ENCODE assay signal across 12 mouse cellular contexts in genomic region chr6:122659567-122659966, GRCm38 (mm10). TPM values are rescaled to one million over a fixed set of nuclear protein-coding genes. Genes with fewer than 3 reads are reported as not detected.
A peak's percentile ranks its signal among the peaks of the same experiment; 100 is the strongest.
DNase-seq lines count a peak whose midpoint lies in the region; ATAC-seq lines count a peak whose summit lies in the region.
"Had no signal": no experiment of that assay in that cellular context is flagged by ENCODE, and none has a peak within 500 bp of the region (broad histone marks: within the 10 kb centered on the region; RNA-seq: fewer than 3 reads in every experiment).

No protein-coding gene starts in this region.

- H3K4me3 ChIP-seq in heart, embryonic 10.5 days, result no peak overlapping the region
- no peak overlapping the region for H3K4me3 ChIP-seq in embryonic facial prominence, embryonic 11.5 days (ENCODE audit: low read depth, low read length)
- no peak overlapping the region for H3K4me3 ChIP-seq in forebrain, embryonic 16.5 days (replicated peaks; ENCODE audit: low read length)

- intact Hi-C loops in heart, postnatal 10 days (cut with DNase I), result no loop called here

- no peaks in the 10 kb centered on the region for H3K36me3 ChIP-seq in heart, embryonic 10.5 days
- H3K36me3 ChIP-seq in embryonic facial prominence, embryonic 11.5 days (replicated peaks; ENCODE audit: control insufficient read depth, insufficient read depth, low read depth, low read length), result no peaks in the 10 kb centered on the region
- no peaks in the 10 kb centered on the region for H3K36me3 ChIP-seq in splenic B cell, adult 2 months (ENCODE audit: control insufficient read depth, insufficient read depth, low read length, poor library complexity, severe bottlenecking)
- no peaks in the 10 kb centered on the region for H3K36me3 ChIP-seq in forebrain, embryonic 16.5 days (ENCODE audit: control insufficient read depth, insufficient read depth)
- H3K36me3 ChIP-seq: G1E had no signal

- H3K27ac ChIP-seq in heart, embryonic 10.5 days, result no peak overlapping the region
- no peak overlapping the region for H3K27ac ChIP-seq in embryonic facial prominence, embryonic 11.5 days (replicated peaks; ENCODE audit: low read depth, low read length)
- no peak overlapping the region for H3K27ac ChIP-seq in forebrain, embryonic 16.5 days (ENCODE audit: low read length)

- WGBS in heart, embryonic 10.5 days, result 11% methylated on average over 7 of the region's 7 CpGs
- WGBS in embryonic facial prominence, embryonic 11.5 days, result 15% methylated on average over 7 of the region's 7 CpGs
- WGBS in forebrain, embryonic 16.5 days, result 18% methylated on average over 7 of the region's 7 CpGs

- peaks cover 10% of the 10 kb centered on the region for H3K4me1 ChIP-seq in heart, embryonic 10.5 days
- no peaks in the 10 kb centered on the region for H3K4me1 ChIP-seq in embryonic facial prominence, embryonic 11.5 days (ENCODE audit: control insufficient read depth, insufficient read depth, low read length)
- peaks cover 3% of the 10 kb centered on the region; the same call in 1 of the 2 replicates for H3K4me1 ChIP-seq in forebrain, embryonic 16.5 days (replicated peaks; ENCODE audit: control insufficient read depth, insufficient read depth, low read length)

- H3K9ac ChIP-seq in embryonic facial prominence, embryonic 11.5 days (replicated peaks; ENCODE audit: low read length), result no peak overlapping the region
- no peak overlapping the region for H3K9ac ChIP-seq in forebrain, embryonic 16.5 days (replicated peaks; ENCODE audit: low read depth, low read length)

- no peak for ATAC-seq in embryonic facial prominence, embryonic 11.5 days (replicated peaks; ENCODE audit: insufficient number of reproducible peaks, low FRiP score, low TSS enrichment, low read depth)
- no peak for ATAC-seq in forebrain, embryonic 16.5 days

- DNase-seq in heart, postnatal 10 days, result peak; percentile 44 to 50
- DNase-seq in heart, embryonic 10.5 days (ENCODE audit: low spot score), result no peak
- DNase-seq in ovary, postnatal 14 days (ENCODE audit: low spot score), result peak; percentile 18
- no peak for DNase-seq in ovary, adult 18-20 months (ENCODE audit: low spot score)
- peak; percentile 81 for DNase-seq in embryonic facial prominence, embryonic 11.5 days (ENCODE audit: low spot score)
- peak; percentile 55 for DNase-seq in splenic B cell, adult 2 months (ENCODE audit: low read depth, low spot score)
- no peak for DNase-seq in heart, adult 18-20 months
- DNase-seq: cerebellum, adult 2 months; layer of hippocampus, adult 9-11 months had no signal

- H3K4me2 ChIP-seq in embryonic facial prominence, embryonic 11.5 days (ENCODE audit: low read depth, low read length), result no peak overlapping the region
- no peak overlapping the region for H3K4me2 ChIP-seq in forebrain, embryonic 16.5 days (ENCODE audit: low read length)

- no peaks in the 10 kb centered on the region for H3K9me3 ChIP-seq in heart, embryonic 10.5 days
- H3K9me3 ChIP-seq in embryonic facial prominence, embryonic 11.5 days (replicated peaks; ENCODE audit: control insufficient read depth, low read length), result no peaks in the 10 kb centered on the region
- no peaks in the 10 kb centered on the region for H3K9me3 ChIP-seq in forebrain, embryonic 16.5 days (ENCODE audit: control insufficient read depth, low read length)
- H3K9me3 ChIP-seq: G1E had no signal

- peaks cover 27% of the 10 kb centered on the region for H3K27me3 ChIP-seq in heart, embryonic 10.5 days (ENCODE audit: insufficient read depth, poor library complexity, severe bottlenecking)
- H3K27me3 ChIP-seq in embryonic facial prominence, embryonic 11.5 days (ENCODE audit: control insufficient read depth, insufficient read depth, low read length), result no peaks in the 10 kb centered on the region
- no peaks in the 10 kb centered on the region for H3K27me3 ChIP-seq in splenic B cell, adult 2 months (ENCODE audit: control insufficient read depth, insufficient read depth, low read length, poor library complexity, severe bottlenecking)
- H3K27me3 ChIP-seq in forebrain, embryonic 16.5 days (replicated peaks; ENCODE audit: control insufficient read depth, insufficient read depth, low read length), result 0 out of 2 replicates have a peak, but pooled peaks cover 4% of the 10 kb centered on the region

RNA-seq across cellular contexts. Expression of gene Dppa3, which starts 33.4 kb away (rescaled TPM):
- total RNA-seq in heart, postnatal 10 days (2021), result not detected
- not detected in 2 replicates for polyA plus RNA-seq in heart, embryonic 10.5 days (2016; fragmentation: Nextera tagmentation; extraction: Ambion mirVana)
- not detected in 2 replicates for polyA plus RNA-seq in embryonic facial prominence, embryonic 11.5 days (2014; fragmentation: Nextera tagmentation; extraction: Ambion mirVana)
- polyA plus RNA-seq in forebrain, embryonic 16.5 days (2015; fragmentation: Nextera tagmentation; extraction: Ambion mirVana), result not detected in 2 replicates
- not detected for total RNA-seq in heart, adult 18-20 months (2021)
- total RNA-seq: G1E; gastrocnemius, adult 18-20 months had no signal
- polyA plus RNA-seq: cerebellum, adult 2 months; G1E had no signal

RNA-seq across cellular contexts. Expression of gene Nanog, which starts 47.7 kb away (rescaled TPM):
- total RNA-seq in heart, postnatal 10 days (2021), result not detected
- polyA plus RNA-seq in heart, embryonic 10.5 days (2016; fragmentation: Nextera tagmentation; extraction: Ambion mirVana), result 0.20 and 0.57 TPM in 2 replicates
- 0.13 and 0.14 TPM in 2 replicates for polyA plus RNA-seq in embryonic facial prominence, embryonic 11.5 days (2014; fragmentation: Nextera tagmentation; extraction: Ambion mirVana)
- 0.13 TPM in 1 of 2 replicates, not detected in the other for polyA plus RNA-seq in forebrain, embryonic 16.5 days (2015; fragmentation: Nextera tagmentation; extraction: Ambion mirVana)
- total RNA-seq in heart, adult 18-20 months (2021), result not detected
- total RNA-seq: gastrocnemius, adult 18-20 months had no signal
- polyA plus RNA-seq: G1E had no signal

RNA-seq across cellular contexts. Expression of gene Gdf3, which starts 49.7 kb away (rescaled TPM):
- total RNA-seq in heart, postnatal 10 days (2021), result not detected
- polyA plus RNA-seq in heart, embryonic 10.5 days (2016; fragmentation: Nextera tagmentation; extraction: Ambion mirVana), result 0.06 and 1.1 TPM in 2 replicates
- not detected in 2 replicates for polyA plus RNA-seq in embryonic facial prominence, embryonic 11.5 days (2014; fragmentation: Nextera tagmentation; extraction: Ambion mirVana)
- polyA plus RNA-seq in forebrain, embryonic 16.5 days (2015; fragmentation: Nextera tagmentation; extraction: Ambion mirVana), result not detected in 2 replicates
- total RNA-seq in heart, adult 18-20 months (2021), result not detected
- total RNA-seq: gastrocnemius, adult 18-20 months had no signal

RNA-seq across cellular contexts. Expression of gene Apobec1, which starts 57.3 kb away (rescaled TPM):
- total RNA-seq in heart, postnatal 10 days (2021), result 1 to 10 TPM; 6.4 to 6.9 TPM
- polyA plus RNA-seq in heart, embryonic 10.5 days (2016; fragmentation: Nextera tagmentation; extraction: Ambion mirVana), result 0.43 and 0.64 TPM in 2 replicates
- 1.0 and 2.6 TPM in 2 replicates for polyA plus RNA-seq in embryonic facial prominence, embryonic 11.5 days (2014; fragmentation: Nextera tagmentation; extraction: Ambion mirVana)
- polyA plus RNA-seq in forebrain, embryonic 16.5 days (2015; fragmentation: Nextera tagmentation; extraction: Ambion mirVana), result 4.4 and 4.9 TPM in 2 replicates
- total RNA-seq in heart, adult 18-20 months (2021), result 1 to 10 TPM; 4.5 to 5.1 TPM

Comparison
In these comparisons a context has a peak if more than half of its experiments do, and no peak if none do; other contexts are left out.
1. DNase-seq: peak in heart, postnatal 10 days (2 of 2), ovary, postnatal 14 days (single experiment), embryonic facial prominence, embryonic 11.5 days (single experiment) and splenic B cell, adult 2 months (single experiment); none in heart, embryonic 10.5 days (single experiment), ovary, adult 18-20 months (single experiment) and heart, adult 18-20 months (0 of 2).